Mouse (Mus musculus) C2C12 (cell line): Measurements from ENCODE around the gene Diras1. TPM values are rescaled to one million over a fixed set of nuclear protein-coding genes. Genes with fewer than 3 reads are reported as not detected.
A peak's percentile ranks its signal among the peaks of the same experiment; 100 is the strongest.
"Not testable (repeated sequence)": the region's sequence is repeated elsewhere in the genome, so short reads cannot be mapped to it uniquely, and the experiment has no call there.

ENCODE experiments used
- H3K27me3 ChIP-seq: one replicate; pipeline ENCODE4 v1.6.1; 2011; ENCODE audit not compliant: control insufficient read depth, insufficient read depth, insufficient read length
- H3K36me3 ChIP-seq: one replicate; pipeline ENCODE4 v1.6.1; 2011; ENCODE audit not compliant: control insufficient read depth, insufficient read depth
- H3K4me3 ChIP-seq: one replicate; pipeline ENCODE4 v1.5.1; 2011; ENCODE audit warnings: mild to moderate bottlenecking, control low read depth; ENCODE audit not compliant: poor library complexity, insufficient read depth, severe bottlenecking
- H3K79me2 ChIP-seq: one replicate; pipeline ENCODE4 v1.6.1; 2011; ENCODE audit not compliant: control insufficient read depth, insufficient read depth
- H3K79me3 ChIP-seq: one replicate; pipeline ENCODE4 v1.6.1; 2011; ENCODE audit warnings: low read depth, control low read depth
- H3ac ChIP-seq: one replicate; pipeline ENCODE3; 2011; ENCODE audit warnings: low read depth; ENCODE audit not compliant: control insufficient read depth, insufficient read length
- CEBPB ChIP-seq: IDR thresholded peaks from one replicate; pipeline ENCODE4 v1.6.1; 2011; ENCODE audit warnings: low read depth, mild to moderate bottlenecking, control low read depth, moderate library complexity
- CTCF ChIP-seq: IDR thresholded peaks from one replicate; pipeline ENCODE4 v1.5.1; 2011; ENCODE audit not compliant: control insufficient read depth, insufficient read depth, insufficient read length
- FOSL1 ChIP-seq: IDR thresholded peaks from one replicate; pipeline ENCODE4 v1.8.0; 2011; ENCODE audit warnings: mild to moderate bottlenecking, low read length; ENCODE audit not compliant: poor library complexity, insufficient read depth, severe bottlenecking
- MAX ChIP-seq: IDR thresholded peaks from one replicate; pipeline ENCODE4 v1.6.1; 2011; ENCODE audit warnings: mild to moderate bottlenecking, control low read depth
- MYOD1 ChIP-seq: IDR thresholded peaks from one replicate; pipeline ENCODE4 v1.6.1; 2011; ENCODE audit warnings: low read depth; ENCODE audit not compliant: control insufficient read depth, insufficient read length
- MYOG ChIP-seq: IDR thresholded peaks from one replicate; pipeline ENCODE4 v1.6.1; 2011; ENCODE audit not compliant: control insufficient read depth, insufficient read length; ENCODE audit errors: extremely low read depth
- USF1 ChIP-seq: IDR thresholded peaks from one replicate; pipeline ENCODE4 v1.6.1; 2011; ENCODE audit warnings: low read depth, mild to moderate bottlenecking, control low read depth, moderate library complexity
- long read RNA-seq, 2 experiments: library from polyadenylated mRNA; unstranded; transcript quantifications; one replicate each; pipeline ENCODE4 v2.0.0; 2019 to 2020
- polyA plus RNA-seq: library from polyadenylated mRNA; unstranded; fragments of >200 nt; fragmentation: generic; extraction: Trizol; gene quantifications from one replicate; pipeline ENCODE4 v1.2.1, GENCODE M21; 2012; ENCODE audit warnings: missing spikeins

Diras1 gene
- 0.28 TPM for polyA plus RNA-seq
- long read RNA-seq, experiment 1 = 0 reads
- long read RNA-seq, experiment 2 = 0 reads

- Histone ChIP-seq H3ac (peak within 1 kb of the TSS; percentile 20), H3K4me3 (no peak within 1 kb of the TSS), H3K27me3 (peaks cover 3% of the 10 kb centered on the region), H3K79me2 (no peaks in the 10 kb centered on the region), H3K79me3 (no peaks in the 10 kb centered on the region), H3K36me3 (no peaks in the 10 kb centered on the region)
- no peak for TF ChIP-seq USF1
- no peak for TF ChIP-seq FOSL1
- no peak for TF ChIP-seq CEBPB
These were observed at the start of gene Diras1 for GRCm38 (mm10) chr10:81025639-81026275. Gene Diras1 (minus strand): TSS chr10:81025662.

DNA sequence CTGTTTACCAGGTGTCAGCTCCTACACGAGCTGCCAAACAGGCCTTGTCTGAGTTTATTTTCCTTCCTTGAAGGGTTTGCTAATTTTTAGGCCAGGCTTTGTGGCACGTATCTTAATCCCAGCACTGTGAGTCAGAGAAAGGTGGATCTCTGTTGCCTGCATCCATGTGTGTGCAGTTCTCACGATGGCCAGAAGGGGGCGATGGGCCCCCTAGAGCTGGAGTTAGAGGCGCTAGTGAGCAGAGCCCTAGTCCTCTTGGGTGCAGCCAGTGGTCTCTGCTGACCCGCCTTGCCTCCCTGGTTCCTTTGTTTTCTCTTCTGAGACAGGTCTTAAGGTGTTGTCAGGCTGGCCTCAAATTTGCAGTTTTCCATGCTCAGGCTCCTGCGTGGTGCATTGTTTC, 48.0 kb upstream of the Diras1 start:
- Histone ChIP-seq H3K4me3 (no peak overlapping the region), H3K79me2 (peaks cover 32% of the 10 kb centered on the region), H3ac (no peak overlapping the region), H3K27me3 (no peaks in the 10 kb centered on the region), H3K36me3 (peaks cover 42% of the 10 kb centered on the region), H3K79me3 (peaks cover 18% of the 10 kb centered on the region)
- TF ChIP-seq CTCF (peak; percentile 38), USF1 (no peak), MYOD1 (no peak)

DNA sequence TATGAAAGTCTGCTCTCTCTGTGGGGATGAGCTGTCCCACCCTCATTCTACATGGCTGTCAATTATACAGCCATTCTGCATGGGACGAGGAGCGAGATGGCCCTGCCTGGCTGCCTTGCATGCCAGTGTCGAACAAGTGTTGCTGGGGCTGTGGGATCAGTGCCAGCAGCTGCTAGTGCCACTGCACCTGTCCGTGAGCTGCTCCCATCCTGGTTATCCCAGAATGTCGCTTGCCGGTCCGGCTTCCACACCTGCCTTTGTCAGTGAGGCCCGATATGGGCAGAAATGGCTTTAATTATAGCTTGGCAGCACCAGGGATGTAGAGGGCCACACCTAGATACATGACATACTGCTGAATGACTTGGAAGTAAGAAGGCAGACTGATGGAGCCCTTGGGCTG, 46.8 kb upstream of the Diras1 start:
- peaks cover 38% of the 10 kb centered on the region for H3K36me3 ChIP-seq
- H3K79me3 ChIP-seq = peaks cover 18% of the 10 kb centered on the region
- no peak for TF ChIP-seq CTCF
- H3ac ChIP-seq = no peak overlapping the region
- peaks cover 32% of the 10 kb centered on the region for H3K79me2 ChIP-seq
- peaks cover 5% of the 10 kb centered on the region for H3K27me3 ChIP-seq
- H3K4me3 ChIP-seq = no peak overlapping the region

GRCm38 (mm10) chr10:81069836-81070235, 44.4 kb upstream of the Diras1 start, which contains the start of gene Thop1:
Gene Thop1 (plus strand): TSS chr10:81070035.
- Histone ChIP-seq H3K27me3 (peaks cover 5% of the 10 kb centered on the region), H3K36me3 (peaks cover 23% of the 10 kb centered on the region), H3ac (peak within 1 kb of the TSS; percentile 94), H3K79me3 (peaks cover 18% of the 10 kb centered on the region), H3K4me3 (peak within 1 kb of the TSS; percentile 75), H3K79me2 (peaks cover 32% of the 10 kb centered on the region)
- TF ChIP-seq MAX = peak; percentile 91
- TF ChIP-seq CEBPB = no peak

DNA sequence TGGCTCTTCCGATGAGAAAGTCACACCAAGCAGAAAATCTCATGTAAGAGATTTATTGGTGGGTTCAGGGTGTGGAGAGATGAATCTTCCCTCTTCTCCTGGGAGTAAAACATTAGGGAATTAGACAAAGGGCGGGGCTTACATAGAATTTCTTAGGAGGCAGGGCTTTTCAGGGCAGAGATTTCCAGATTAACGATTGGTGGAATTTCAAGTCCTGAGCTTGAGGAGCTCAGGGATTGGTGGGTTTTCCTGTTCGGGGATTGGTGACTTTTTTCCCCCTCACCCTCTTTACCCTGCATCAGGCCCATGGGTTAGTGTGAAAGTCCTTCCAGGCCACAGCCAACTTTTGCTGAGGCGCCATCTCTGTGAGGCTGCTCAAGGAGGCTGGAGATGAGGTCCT, 43.2 kb upstream of the Diras1 start:
- Histone ChIP-seq H3K79me3 (peaks cover 17% of the 10 kb centered on the region), H3ac (no peak overlapping the region), H3K36me3 (peaks cover 12% of the 10 kb centered on the region), H3K27me3 (peaks cover 5% of the 10 kb centered on the region), H3K79me2 (peaks cover 32% of the 10 kb centered on the region), H3K4me3 (no peak overlapping the region)
- TF ChIP-seq CEBPB (no peak), MYOD1 (no peak), MAX (no peak), USF1 (no peak)

DNA sequence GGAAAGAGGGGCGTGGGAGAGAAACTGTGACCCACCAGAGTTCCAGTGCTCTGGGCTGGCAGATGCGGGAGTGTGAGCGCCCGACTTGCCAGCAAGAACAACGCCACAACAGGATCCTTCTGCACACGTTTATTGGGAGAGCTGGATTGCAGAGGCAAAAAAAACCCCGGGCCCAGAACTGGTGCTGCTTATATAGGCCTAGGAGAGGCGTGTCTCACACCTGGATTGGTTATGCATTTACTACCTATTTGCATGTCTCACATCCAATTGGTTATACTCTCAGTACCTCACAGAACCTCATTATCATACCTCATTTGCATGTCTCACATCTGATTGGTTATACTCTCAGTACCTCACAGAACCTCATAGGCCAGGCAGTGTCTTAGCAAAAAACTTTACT, 39.1 kb upstream of the Diras1 start:
- not testable (repeated sequence) for H3K79me3 ChIP-seq, H3K4me3 ChIP-seq, H3K79me2 ChIP-seq, H3ac ChIP-seq, H3K27me3 ChIP-seq, H3K36me3 ChIP-seq

DNA sequence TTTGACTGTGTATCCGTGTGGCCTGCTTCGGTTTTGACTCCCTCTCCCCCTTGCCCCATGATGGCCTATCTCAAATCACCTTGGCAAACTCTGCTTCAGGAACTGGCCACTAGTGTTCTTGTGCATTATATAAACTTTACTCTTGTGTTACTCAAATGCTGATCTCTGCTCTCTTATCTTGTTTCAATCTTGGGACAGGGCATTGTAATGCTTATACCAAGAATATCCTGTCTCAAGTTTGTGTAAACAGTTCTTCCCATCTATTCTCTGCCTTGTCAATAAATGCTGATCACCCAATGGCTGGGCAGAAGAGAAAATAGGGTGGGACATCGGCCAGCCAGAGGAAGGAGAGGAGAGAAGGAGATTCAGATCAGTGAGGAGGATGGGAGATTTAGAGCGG, 37.2 kb upstream of the Diras1 start:
- TF ChIP-seq CTCF = no peak
- TF ChIP-seq CEBPB = no peak
- TF ChIP-seq USF1 = no peak
- no peak for TF ChIP-seq MYOG
- TF ChIP-seq MAX = no peak
- TF ChIP-seq FOSL1 = no peak
- no peak for TF ChIP-seq MYOD1
- Histone ChIP-seq H3K27me3 (peaks cover 4% of the 10 kb centered on the region), H3K79me2 (peaks cover 24% of the 10 kb centered on the region), H3K79me3 (peaks cover 21% of the 10 kb centered on the region), H3K36me3 (no peaks in the 10 kb centered on the region), H3ac (no peak overlapping the region), H3K4me3 (no peak overlapping the region)
